Mouse (Mus musculus) MEL (cell line): ENCODE measurements around the gene Ptprz1. TPM values are rescaled to one million over a fixed set of nuclear protein-coding genes. Genes with fewer than 3 reads are reported as not detected.

Experiments
- DNase-seq: peaks from one replicate; pipeline ENCODE4 v3.0.0; 2011; ENCODE audit warnings: low read depth, low spot score
- H3K27ac ChIP-seq: 2 replicates; pipeline ENCODE4 v1.5.1; 2012; ENCODE audit warnings: low read depth, mild to moderate bottlenecking, control low read depth, low read length, moderate library complexity; ENCODE audit not compliant: control insufficient read depth
- H3K27me3 ChIP-seq, 2 experiments: fragments of 150-350 bp in 1 of 2; sonication (generic) in 1 of 2; 2 replicates each; pipeline ENCODE4 v1.6.1; 2012; ENCODE audit warnings: low read length in 2 of 2, mild to moderate bottlenecking in 2 of 2, improper control_type of control experiment in 1 of 2, moderate library complexity in 1 of 2; ENCODE audit not compliant: insufficient read depth in 2 of 2, control insufficient read depth in 1 of 2
- H3K36me3 ChIP-seq, 2 experiments: 2 replicates each; pipeline ENCODE4 v1.6.1; 2012 to 2014; ENCODE audit warnings: low read length in 2 of 2, improper control_type of control experiment in 1 of 2, inconsistent platforms in 1 of 2, mild to moderate bottlenecking in 1 of 2; ENCODE audit not compliant: insufficient read depth in 2 of 2, control insufficient read depth in 1 of 2
- H3K4me1 ChIP-seq, 2 experiments: fragments of 150-350 bp in 1 of 2; sonication (generic) in 1 of 2; 2 replicates each; pipeline ENCODE4 v1.6.1; 2012; ENCODE audit warnings: low read length in 2 of 2, improper control_type of control experiment in 1 of 2, mild to moderate bottlenecking in 1 of 2; ENCODE audit not compliant: insufficient read depth in 2 of 2, control insufficient read depth in 1 of 2
- H3K4me3 ChIP-seq, 2 experiments: fragments of 150-350 bp in 1 of 2; sonication (generic) in 1 of 2; 2 replicates each; pipeline ENCODE4 v1.5.1; 2012; ENCODE audit warnings: low read depth in 2 of 2, low read length in 2 of 2, mild to moderate bottlenecking in 2 of 2, moderate library complexity in 2 of 2, control low read depth in 1 of 2, improper control_type of control experiment in 1 of 2; ENCODE audit not compliant: control insufficient read depth in 1 of 2, insufficient read depth in 1 of 2
- H3K79me2 ChIP-seq: 2 replicates; pipeline ENCODE4 v1.6.1; 2012; ENCODE audit warnings: mild to moderate bottlenecking, low read length, moderate library complexity; ENCODE audit not compliant: control insufficient read depth, poor library complexity, insufficient read depth
- H3K9ac ChIP-seq: 2 replicates; pipeline ENCODE4 v1.6.1; 2012; ENCODE audit warnings: low read depth, mild to moderate bottlenecking, control low read depth, low read length, moderate library complexity; ENCODE audit not compliant: control insufficient read depth, poor library complexity, severe bottlenecking
- H3K9me3 ChIP-seq: fragments of 150-350 bp; sonication (generic); replicated peaks from 2 replicates; pipeline ENCODE4 v1.6.1; 2012; ENCODE audit warnings: mild to moderate bottlenecking, low read length, improper control_type of control experiment, moderate library complexity; ENCODE audit not compliant: insufficient read depth
- CHD2 ChIP-seq: IDR thresholded peaks from 2 replicates; pipeline ENCODE4 v1.6.1; 2011; ENCODE audit warnings: low read length, improper control_type of control experiment
- GABPA ChIP-seq: IDR thresholded peaks from 2 replicates; pipeline ENCODE4 v1.6.1; 2012; ENCODE audit warnings: low read depth, mild to moderate bottlenecking, inconsistent platforms, low read length, improper control_type of control experiment, moderate library complexity
- JUND ChIP-seq: IDR thresholded peaks from 2 replicates; pipeline ENCODE4 v1.6.1; 2011; ENCODE audit warnings: low read depth, mild to moderate bottlenecking, improper control_type of control experiment, low read length
- MAFK ChIP-seq: IDR thresholded peaks from 2 replicates; pipeline ENCODE4 v1.6.1; 2011; ENCODE audit warnings: low read depth, mild to moderate bottlenecking, low read length, improper control_type of control experiment, borderline replicate concordance
- NELFE ChIP-seq: IDR thresholded peaks from 2 replicates; pipeline ENCODE4 v1.6.1; 2011; ENCODE audit warnings: low read depth, low read length, improper control_type of control experiment
- NRF1 ChIP-seq: IDR thresholded peaks from 2 replicates; pipeline ENCODE4 v1.6.1; 2014; ENCODE audit warnings: low read depth, mild to moderate bottlenecking, inconsistent platforms, low read length, improper control_type of control experiment, moderate library complexity; ENCODE audit not compliant: poor library complexity, insufficient read depth, severe bottlenecking
- POLR2A ChIP-seq, 2 experiments: IDR thresholded peaks; 2 replicates each; pipeline ENCODE4 v1.6.1; 2011 to 2012; ENCODE audit warnings: low read length in 2 of 2, mild to moderate bottlenecking in 2 of 2, control low read depth in 1 of 2, improper control_type of control experiment in 1 of 2, low read depth in 1 of 2, moderate library complexity in 1 of 2; ENCODE audit not compliant: control insufficient read depth in 1 of 2, insufficient read depth in 1 of 2, poor library complexity in 1 of 2
- POLR2AphosphoS2 ChIP-seq: IDR thresholded peaks from 2 replicates; pipeline ENCODE4 v1.6.1; 2011; ENCODE audit warnings: low read length, improper control_type of control experiment
- RCOR1 ChIP-seq: IDR thresholded peaks from 2 replicates; pipeline ENCODE4 v1.6.1; 2012; ENCODE audit warnings: low read depth, mild to moderate bottlenecking, inconsistent platforms, low read length, improper control_type of control experiment
- SIN3A ChIP-seq: IDR thresholded peaks from 2 replicates; pipeline ENCODE4 v1.6.1; 2012; ENCODE audit warnings: low read length, improper control_type of control experiment, inconsistent platforms
- USF1 ChIP-seq: IDR thresholded peaks from 2 replicates; pipeline ENCODE4 v1.6.1; 2014; ENCODE audit warnings: low read depth, mild to moderate bottlenecking, inconsistent platforms, low read length, improper control_type of control experiment, moderate library complexity
- ZKSCAN1 ChIP-seq: IDR thresholded peaks from 2 replicates; pipeline ENCODE4 v1.6.1; 2012; ENCODE audit warnings: low read depth, mild to moderate bottlenecking, inconsistent platforms, low read length, improper control_type of control experiment, moderate library complexity
- ZNF384 ChIP-seq: IDR thresholded peaks from 2 replicates; pipeline ENCODE4 v1.6.1; 2012; ENCODE audit warnings: low read depth, mild to moderate bottlenecking, inconsistent platforms, low read length, improper control_type of control experiment
- polyA plus RNA-seq, 2 experiments: library from polyadenylated mRNA; stranded (reverse) in 1 of 2; unstranded in 1 of 2; fragments of >175 nt in 1 of 2; fragments of >200 nt in 1 of 2; gene quantifications; 2 replicates each; pipeline versions ENCODE4 v1.2.1 to v1.2.4; 2012; ENCODE audit warnings: low replicate concordance in 2 of 2, low read depth in 1 of 2; ENCODE audit not compliant: insufficient read length in 2 of 2, insufficient read depth in 1 of 2, missing spikeins in 1 of 2
- total RNA-seq: library from RNA; depleted of rRNA; stranded (reverse); fragments of 300-350 nt; gene quantifications from 2 replicates; pipeline ENCODE4 v1.2.3, GENCODE M21; 2012; rRNA removed

Ptprz1 gene
- total RNA-seq, result not detected in 2 replicates
- polyA plus RNA-seq, result not detected

GRCm38 (mm10) chr6:22874781-22875613 is at the start of gene Ptprz1:
Gene Ptprz1 (plus strand): TSS chr6:22875502.
- TF ChIP-seq ZNF384 (no peak), USF1 (no peak), NRF1 (no peak), POLR2A (IDR thresholded peaks at IDR 0.05; ENCODE audit: control insufficient read depth in 1 of 2, insufficient read depth in 1 of 2, low read depth in 1 of 2, low read length in 2 of 2, poor library complexity in 1 of 2) (no peak), JUND (no peak), NELFE (no peak), GABPA (no peak), SIN3A (no peak), POLR2AphosphoS2 (no peak)
- DNase-seq, result no peak
- H3K9me3 ChIP-seq, result no peaks in the 10 kb centered on the region
- no peak within 1 kb of the TSS for H3K27ac ChIP-seq
- no peaks in the 10 kb centered on the region for H3K4me1 ChIP-seq
- H3K27me3 ChIP-seq, result no peaks in the 10 kb centered on the region
- no peaks in the 10 kb centered on the region for H3K79me2 ChIP-seq
- H3K4me3 ChIP-seq, result no peak within 1 kb of the TSS
- H3K9ac ChIP-seq, result no peak within 1 kb of the TSS
- no peaks in the 10 kb centered on the region for H3K36me3 ChIP-seq

- no peaks in the 10 kb centered on the region for H3K36me3 ChIP-seq
- no peak for DNase-seq
Observed at GRCm38 (mm10) chr6:22833637-22834036, 41.7 kb upstream of the Ptprz1 start.

DNA sequence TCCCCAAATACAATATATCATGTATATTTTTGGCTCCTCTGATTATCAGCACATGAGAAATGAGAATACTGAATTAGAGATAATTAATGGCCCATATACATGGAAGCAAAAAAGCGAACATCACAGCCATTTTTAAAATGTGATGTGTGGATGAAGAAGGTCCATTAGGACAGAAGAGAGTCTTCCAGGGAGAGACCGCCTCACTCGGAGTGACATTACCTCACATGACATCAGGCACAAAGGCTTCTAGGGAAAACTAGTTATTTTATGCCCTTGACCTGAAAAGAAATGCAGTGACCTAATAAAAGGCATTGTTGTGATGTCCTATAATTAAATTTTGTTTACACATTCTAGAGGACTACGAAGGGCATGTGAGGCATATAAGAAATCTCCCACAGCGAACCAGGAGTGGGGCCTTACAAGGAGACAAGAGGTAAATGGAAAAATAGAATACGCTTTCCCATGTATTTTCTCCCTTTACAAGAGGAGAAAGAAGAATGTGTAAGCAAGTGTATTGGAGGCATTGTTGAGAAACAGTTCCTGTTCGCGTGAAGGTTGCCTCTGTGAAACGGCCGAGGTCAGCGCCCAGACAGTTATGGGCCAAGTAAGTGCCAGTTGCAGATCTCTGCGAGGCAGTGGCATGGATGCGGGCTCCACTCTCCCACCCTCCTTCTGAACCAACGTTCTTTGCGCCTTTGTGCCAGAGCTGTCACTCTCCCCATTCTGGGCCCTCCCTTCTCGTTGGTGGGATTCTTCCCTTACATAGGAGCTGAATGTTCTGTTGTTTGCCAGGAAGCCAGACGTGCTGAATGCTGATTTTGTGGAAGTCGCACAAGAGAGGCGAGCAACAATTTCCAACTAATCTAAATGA is 41.0 kb upstream of the Ptprz1 start:
- Histone ChIP-seq H3K9me3 (no peaks in the 10 kb centered on the region), H3K27ac (no peak overlapping the region), H3K9ac (no peak overlapping the region), H3K79me2 (no peaks in the 10 kb centered on the region), H3K4me1 (no peaks in the 10 kb centered on the region), H3K36me3 (no peaks in the 10 kb centered on the region), H3K4me3 (no peak overlapping the region), H3K27me3 (no peaks in the 10 kb centered on the region)
- no peak for TF ChIP-seq RCOR1
- DNase-seq, result no peak

More at GRCm38 (mm10) chr6:22833637-22834036, 41.7 kb upstream of the Ptprz1 start:
- Histone ChIP-seq H3K79me2 (no peaks in the 10 kb centered on the region), H3K4me3 (no peak overlapping the region), H3K27me3 (no peaks in the 10 kb centered on the region), H3K4me1 (no peaks in the 10 kb centered on the region), H3K9ac (no peak overlapping the region), H3K9me3 (no peaks in the 10 kb centered on the region), H3K27ac (no peak overlapping the region)
- TF ChIP-seq ZKSCAN1 (no peak), MAFK (no peak), CHD2 (no peak), RCOR1 (no peak)
